Mouse (Mus musculus): ENCODE measurements at regions not wholly inside any gene's neighbourhood (a gene's known extent, or its start where the extent isn't known, plus 50 kb on each side); places are given as distances from the start of the nearest gene placed in this dataset.

- TF ChIP-seq CTCF (IDR thresholded peaks at IDR 0.05; ENCODE audit: extremely low read depth, insufficient read depth, low read length) (no peak), POLR2A (IDR thresholded peaks at IDR 0.05; ENCODE audit: extremely low read depth, insufficient read depth, low read length) (no peak)
Measured at GRCm38 (mm10) chr12:32486729-32487128, 108.2 kb downstream of the Ccdc71l start.
